Mouse (Mus musculus) right cerebral cortex, postnatal 10 days (tissue): Measurements from ENCODE around the gene Zfp13.
"Not testable (repeated sequence)": the region's sequence is repeated elsewhere in the genome, so short reads cannot be mapped to it uniquely, and the experiment has no call there.

Experiments
- DNase-seq, 2 experiments: peaks; one replicate each; pipeline ENCODE4 v3.0.0; 2021; ENCODE audit warnings: low spot score in 2 of 2

The Zfp13 gene

GRCm38 (mm10) chr17:23598582-23599552, at the start of gene Zfp13:
Zfp13 (minus strand) TSS chr17:23599487.
- peak; percentile 81 to 87 for DNase-seq

- DNase-seq = no peak
These were observed 46.6 kb upstream of the Zfp13 start for GRCm38 (mm10) chr17:23645894-23646293.

GRCm38 (mm10) chr17:23644613-23645495, 45.6 kb upstream of the Zfp13 start, which contains the start of gene Mmp25:
Mmp25 (minus strand) TSS chr17:23645277.
- no peak for DNase-seq

- DNase-seq = no peak
These were observed 32.0 kb upstream of the Zfp13 start for GRCm38 (mm10) chr17:23631241-23631640.

- peak; percentile 85 to 86 for DNase-seq
These were observed 31.1 kb upstream of the Zfp13 start for GRCm38 (mm10) chr17:23630195-23631020.

- no peak for DNase-seq
These were observed 28.5 kb upstream of the Zfp13 start for GRCm38 (mm10) chr17:23627813-23628212.

GRCm38 (mm10) chr17:23620351-23620750, 21.1 kb upstream of the Zfp13 start:
- DNase-seq = no peak

- DNase-seq = no peak
These were observed 17.8 kb upstream of the Zfp13 start for GRCm38 (mm10) chr17:23617087-23617486.

GRCm38 (mm10) chr17:23610361-23610800, 11.1 kb upstream of the Zfp13 start:
- DNase-seq = peak in 1 of 2 experiments; percentile 48

- no peak for DNase-seq
These were observed 10.3 kb upstream of the Zfp13 start for GRCm38 (mm10) chr17:23609612-23610011.

GRCm38 (mm10) chr17:23605220-23605619, 5.9 kb upstream of the Zfp13 start:
- DNase-seq = no peak

- DNase-seq = no peak
These were observed 5.1 kb upstream of the Zfp13 start for GRCm38 (mm10) chr17:23604394-23604793.

- DNase-seq = peak in 1 of 2 experiments; percentile 42
These were observed 4.3 kb upstream of the Zfp13 start for GRCm38 (mm10) chr17:23603542-23603941.

GRCm38 (mm10) chr17:23603077-23603476, 3.8 kb upstream of the Zfp13 start:
- peak in 1 of 2 experiments; percentile 36 for DNase-seq

- no peak for DNase-seq
These were observed 2.7 kb upstream of the Zfp13 start for GRCm38 (mm10) chr17:23601836-23602585.

- DNase-seq = no peak
These were observed 1.6 kb upstream of the Zfp13 start, which contains the start of gene Zscan10 for GRCm38 (mm10) chr17:23600641-23601622. Zscan10 (plus strand) TSS chr17:23600856.

GRCm38 (mm10) chr17:23599605-23600063, 347 bp upstream of the Zfp13 start:
- no peak for DNase-seq

GRCm38 (mm10) chr17:23595139-23595538, 4.1 kb downstream of the Zfp13 start:
- not testable (repeated sequence) for DNase-seq

GRCm38 (mm10) chr17:23592926-23593300, 6.4 kb downstream of the Zfp13 start:
- no peak for DNase-seq
